Comparison of ENCODE assay signal across 9 mouse cellular contexts in the genomic region with DNA sequence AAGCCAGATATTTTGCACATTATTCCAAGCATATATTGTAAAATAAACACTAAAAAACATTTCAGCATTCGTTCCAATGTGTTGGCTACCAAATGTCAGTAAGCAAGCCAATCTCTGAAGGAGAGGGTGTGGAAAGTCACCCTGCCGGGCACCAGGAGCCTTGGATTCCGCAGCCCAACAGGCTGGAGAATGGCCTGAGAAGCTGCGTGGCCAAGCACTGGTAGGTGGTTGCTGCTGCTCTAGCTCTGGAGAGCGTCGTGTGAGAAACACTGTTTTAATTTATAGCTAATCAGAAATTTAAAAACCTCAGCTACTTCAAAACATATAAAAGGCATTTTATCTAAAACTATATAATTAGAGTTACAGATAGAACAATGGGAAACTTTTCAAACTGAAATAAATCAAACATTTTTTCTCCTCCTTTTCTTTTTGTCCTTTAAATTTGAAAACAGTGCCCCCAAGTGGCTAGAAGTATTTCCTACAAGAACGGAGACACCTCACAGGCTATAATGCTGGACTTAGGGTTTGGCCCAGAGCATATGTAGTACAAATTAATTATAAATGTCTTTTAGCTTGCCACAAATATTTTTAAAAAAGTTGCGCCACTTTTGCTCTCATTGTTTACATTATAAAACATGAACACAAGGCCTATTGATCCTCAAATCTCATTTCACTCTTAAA.
A peak's percentile ranks its signal among the peaks of the same experiment; 100 is the strongest.
DNase-seq lines count a peak whose midpoint lies in the region; ATAC-seq lines count a peak whose summit lies in the region.
"Had no signal": no experiment of that assay in that cellular context is flagged by ENCODE, and none has a peak within 500 bp of the region (broad histone marks: within the 10 kb centered on the region; RNA-seq: fewer than 3 reads in every experiment).

No protein-coding gene starts in this region.

- H3K4me3 ChIP-seq in lung, embryonic 16.5 days (ENCODE audit: low read length), result no peak overlapping the region
- no peak overlapping the region for H3K4me3 ChIP-seq in limb, embryonic 12.5 days (replicated peaks)
- H3K4me3 ChIP-seq: myocyte had no signal

- 0 out of 2 replicates have a peak, but pooled peaks have one; percentile 43 for ATAC-seq in lung, embryonic 16.5 days (ENCODE audit: low read depth)
- 0 out of 2 replicates have a peak, but pooled peaks have one; percentile 56 for ATAC-seq in limb, embryonic 12.5 days (ENCODE audit: insufficient number of reproducible peaks, insufficient read depth, low FRiP score, low TSS enrichment, low read depth)
- ATAC-seq in erythroblast, adult 5-6 weeks (replicated peaks; ENCODE audit: low FRiP score, poor library complexity, severe bottlenecking), result no peak

- WGBS in lung, embryonic 16.5 days, result 22% methylated on average over 8 of the region's 8 CpGs
- WGBS in limb, embryonic 12.5 days, result 25% methylated on average over 8 of the region's 8 CpGs

- H3K9me3 ChIP-seq in lung, embryonic 16.5 days (ENCODE audit: control insufficient read depth, low read length), result no peaks in the 10 kb centered on the region
- H3K9me3 ChIP-seq in limb, embryonic 12.5 days, result no peaks in the 10 kb centered on the region

- no peak overlapping the region for H3K27ac ChIP-seq in lung, embryonic 16.5 days (ENCODE audit: low read length)
- H3K27ac ChIP-seq in limb, embryonic 12.5 days, result no peak overlapping the region

- peak overlapping the region; percentile 27 for H3K4me2 ChIP-seq in lung, embryonic 16.5 days (ENCODE audit: low read depth, low read length)
- peak overlapping the region; percentile 5; the same call in 1 of the 2 replicates for H3K4me2 ChIP-seq in limb, embryonic 12.5 days

- no peaks in the 10 kb centered on the region for H3K36me3 ChIP-seq in lung, embryonic 16.5 days (ENCODE audit: control insufficient read depth, insufficient read depth, low read length)
- H3K36me3 ChIP-seq in limb, embryonic 12.5 days, result no peaks in the 10 kb centered on the region

- no peak overlapping the region for H3K9ac ChIP-seq in lung, embryonic 16.5 days (ENCODE audit: low read length)
- H3K9ac ChIP-seq in limb, embryonic 12.5 days (replicated peaks), result no peak overlapping the region

- no peaks in the 10 kb centered on the region for H3K27me3 ChIP-seq in lung, embryonic 16.5 days (ENCODE audit: control insufficient read depth, insufficient read depth, low read depth, low read length)
- no peaks in the 10 kb centered on the region for H3K27me3 ChIP-seq in limb, embryonic 12.5 days

- no peaks in the 10 kb centered on the region for H3K4me1 ChIP-seq in lung, embryonic 16.5 days (replicated peaks; ENCODE audit: control insufficient read depth, insufficient read depth, low read length)
- no peaks in the 10 kb centered on the region for H3K4me1 ChIP-seq in limb, embryonic 12.5 days (replicated peaks)

- DNase-seq in adrenal gland, postnatal 25 days, result peak; percentile 3
- no peak for DNase-seq in adrenal gland, adult 8-10 months
- no peak for DNase-seq in lung, postnatal 4 days
- peak; percentile 60 for DNase-seq in forelimb bud, embryonic 11.5 days (ENCODE audit: low read depth, low spot score)
- no peak for DNase-seq in thymus, postnatal 14 days

Comparison
In these comparisons a context has a peak if more than half of its experiments do, and no peak if none do; other contexts are left out.
1. DNase-seq: peak in adrenal gland, postnatal 25 days (single experiment) and forelimb bud, embryonic 11.5 days (single experiment); none in adrenal gland, adult 8-10 months (single experiment), lung, postnatal 4 days (0 of 2) and thymus, postnatal 14 days (single experiment).